Mouse (Mus musculus) frontal cortex, adult (tissue): ENCODE measurements at regions not wholly inside any gene's neighbourhood (a gene's known extent, or its start where the extent isn't known, plus 50 kb on each side); places are given as distances from the start of the nearest gene placed in this dataset.

Source experiments
- ATAC-seq: cut with Nextera tagmentation; 2 replicates; pipeline ENCODE4 v1.9.2; 2017; ENCODE audit warnings: mild to moderate bottlenecking, moderate library complexity, mixed read lengths; ENCODE audit not compliant: low TSS enrichment

GRCm38 (mm10) chr6:41126855-41127254 is 91.5 kb upstream of the 2210010C04Rik start:
- ATAC-seq: peak; percentile 44; the same call in 1 of the 2 replicates

GRCm38 (mm10) chr6:41121641-41122040 is 86.3 kb upstream of the 2210010C04Rik start:
- ATAC-seq: no peak

GRCm38 (mm10) chr6:41119176-41119575 is 83.9 kb upstream of the 2210010C04Rik start:
- ATAC-seq: no peak

- peak; percentile 97 for ATAC-seq
These were observed 83.1 kb upstream of the 2210010C04Rik start for GRCm38 (mm10) chr6:41118201-41118976.

- ATAC-seq: no peak
These were observed 78.6 kb upstream of the 2210010C04Rik start for GRCm38 (mm10) chr6:41113943-41114342.

- peak; percentile 95 for ATAC-seq
These were observed 77.7 kb upstream of the 2210010C04Rik start for GRCm38 (mm10) chr6:41112861-41113610.

GRCm38 (mm10) chr6:41111829-41112228 is 76.5 kb upstream of the 2210010C04Rik start:
- ATAC-seq: no peak

GRCm38 (mm10) chr6:41108897-41109296 is 73.6 kb upstream of the 2210010C04Rik start:
- ATAC-seq: peak; percentile 68

GRCm38 (mm10) chr6:41103689-41104400 is 68.5 kb upstream of the 2210010C04Rik start:
- peak; percentile 96 for ATAC-seq

GRCm38 (mm10) chr6:41101997-41102396 is 66.7 kb upstream of the 2210010C04Rik start:
- ATAC-seq: no peak

- ATAC-seq: no peak
These were observed 64.9 kb upstream of the 2210010C04Rik start for GRCm38 (mm10) chr6:41100258-41100657.

- peak; percentile 97 for ATAC-seq
These were observed 56.0 kb upstream of the 2210010C04Rik start for GRCm38 (mm10) chr6:41091177-41091829.
